Mouse (Mus musculus) ES-Bruce4 (cell line): ENCODE measurements around the gene Gm19668.
"Not testable (repeated sequence)": the region's sequence is repeated elsewhere in the genome, so short reads cannot be mapped to it uniquely, and the experiment has no call there.

Experiments used
- CTCF ChIP-seq: IDR thresholded peaks from one replicate; pipeline ENCODE4 v1.8.1; 2011; ENCODE audit warnings: low read depth, low read length
- POLR2A ChIP-seq: IDR thresholded peaks from one replicate; pipeline ENCODE4 v1.8.1; 2011; ENCODE audit warnings: low read length; ENCODE audit not compliant: insufficient read depth

- not testable (repeated sequence) for TF ChIP-seq CTCF, POLR2A
These were observed 11.1 kb downstream of the Gm19668 start, which contains the start of gene Gm7137 for GRCm38 (mm10) chr10:77787876-77788275.
